ENCODE assay signal across 27 mouse cellular contexts in the genomic region with DNA sequence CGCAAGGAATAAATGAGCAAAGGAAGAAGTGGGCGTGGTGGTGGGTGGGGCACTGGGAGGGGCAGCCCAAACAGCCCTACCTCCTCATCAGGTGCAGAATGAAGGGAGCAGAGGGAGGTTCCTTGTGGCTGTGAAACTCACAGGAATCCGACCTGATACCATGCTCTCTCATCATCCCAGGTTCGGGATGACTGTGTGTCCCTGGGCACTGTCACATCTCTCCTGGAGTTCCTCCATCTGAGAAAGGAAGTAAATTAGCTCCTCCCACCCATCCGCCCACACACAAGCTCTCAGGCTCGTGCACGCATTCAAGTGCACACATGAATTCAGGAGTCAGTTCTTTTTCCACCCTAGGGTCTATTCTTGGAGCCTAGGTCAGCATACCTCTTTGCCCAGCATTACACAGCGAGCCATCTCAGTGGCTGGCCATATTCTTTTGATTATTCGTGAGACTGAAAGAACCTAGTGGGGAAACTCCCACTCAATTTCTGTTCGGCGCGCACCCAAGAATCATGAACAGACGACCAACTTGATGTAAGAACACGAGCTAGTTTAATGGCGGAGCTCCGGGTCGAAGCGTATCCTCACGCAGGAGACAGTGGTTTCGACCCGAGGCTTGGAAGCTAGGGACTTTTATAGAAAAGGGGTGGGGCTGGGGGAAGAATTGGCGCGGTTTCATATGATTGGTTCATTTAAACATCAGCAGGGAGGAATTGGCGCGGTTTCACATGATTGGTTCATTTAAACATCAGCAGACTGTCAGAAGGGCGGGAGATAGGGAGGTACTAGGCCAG. TPM values are rescaled to one million over a fixed set of nuclear protein-coding genes. Genes with fewer than 3 reads are reported as not detected.
A peak's percentile ranks its signal among the peaks of the same experiment; 100 is the strongest.
DNase-seq lines count a peak whose midpoint lies in the region; ATAC-seq and TF ChIP-seq lines count a peak whose summit lies in the region.
"Had no signal": no experiment of that assay in that cellular context is flagged by ENCODE, and none has a peak within 500 bp of the region (broad histone marks: within the 10 kb centered on the region; RNA-seq: fewer than 3 reads in every experiment).

No protein-coding gene starts in this region.

- H3K27me3 ChIP-seq in midbrain, postnatal 0 days (ENCODE audit: insufficient read depth, low read length), result no peaks in the 10 kb centered on the region
- H3K27me3 ChIP-seq: heart, embryonic 12.5 days; lung, embryonic 15.5 days; midbrain, embryonic 12.5 days; neural tube, embryonic 13.5 days; stomach, embryonic 15.5 days had no signal

- ATAC-seq in megakaryocyte, adult 5-6 weeks (ENCODE audit: poor library complexity, severe bottlenecking), result peak; percentile 47; the same call in 1 of the 2 replicates
- ATAC-seq in midbrain, postnatal 0 days (ENCODE audit: low FRiP score), result no peak
- ATAC-seq: forebrain, embryonic 16.5 days; hindbrain, postnatal 0 days; intestine, embryonic 16.5 days had no signal

- no peak overlapping the region for H3K4me3 ChIP-seq in midbrain, postnatal 0 days (ENCODE audit: low read depth, low read length)
- H3K4me3 ChIP-seq: forebrain, embryonic 10.5 days; heart, embryonic 12.5 days; left cerebral cortex, adult 2 months; lung, embryonic 15.5 days; midbrain, embryonic 12.5 days; myocyte; neural tube, embryonic 13.5 days; stomach, embryonic 15.5 days had no signal

- DNase-seq in thymus, postnatal 25 days, result peak; percentile 9
- no peak for DNase-seq in thymus, postnatal 0 days (ENCODE audit: low spot score)
- DNase-seq in MEL-GATA-1-ER (ENCODE audit: extremely low read depth, low read depth), result peak; percentile 61
- DNase-seq in left cerebral cortex, adult 18-20 months (ENCODE audit: low spot score in 2 of 2), result no peak
- DNase-seq in cerebellum, postnatal 14 days, result no peak
- DNase-seq in midbrain, postnatal 0 days (ENCODE audit: low spot score), result no peak
- DNase-seq: adrenal gland, postnatal 10 days; cerebellum, adult 2 months; gastrocnemius, postnatal 14 days; heart, adult 18-20 months; heart, postnatal 10 days; layer of hippocampus, adult 9-11 months; thymus, adult 18-20 months had no signal

- H3K9me3 ChIP-seq in midbrain, postnatal 0 days (ENCODE audit: low read length), result no peaks in the 10 kb centered on the region
- H3K9me3 ChIP-seq: forebrain, embryonic 10.5 days; heart, embryonic 12.5 days; lung, embryonic 15.5 days; midbrain, embryonic 12.5 days; neural tube, embryonic 13.5 days; stomach, embryonic 15.5 days had no signal

- 91% methylated on average over 26 of the region's 26 CpGs for WGBS in midbrain, postnatal 0 days

- no peaks in the 10 kb centered on the region for H3K36me3 ChIP-seq in midbrain, postnatal 0 days (ENCODE audit: insufficient read depth, low read length)
- H3K36me3 ChIP-seq: forebrain, embryonic 10.5 days; heart, embryonic 12.5 days; lung, embryonic 15.5 days; midbrain, embryonic 12.5 days; neural tube, embryonic 13.5 days; stomach, embryonic 15.5 days had no signal

- no peak overlapping the region for H3K4me2 ChIP-seq in midbrain, postnatal 0 days (ENCODE audit: low read depth, low read length, poor library complexity, severe bottlenecking)
- H3K4me2 ChIP-seq: heart, embryonic 12.5 days; lung, embryonic 15.5 days; midbrain, embryonic 12.5 days; neural tube, embryonic 13.5 days; stomach, embryonic 15.5 days had no signal

- H3K4me1 ChIP-seq in midbrain, postnatal 0 days (ENCODE audit: insufficient read depth, low read length), result no peaks in the 10 kb centered on the region

- no peak overlapping the region for H3K9ac ChIP-seq in midbrain, postnatal 0 days (replicated peaks; ENCODE audit: low read length, poor library complexity, severe bottlenecking)
- H3K9ac ChIP-seq: heart, embryonic 12.5 days; liver, embryonic 14.5 days; lung, embryonic 15.5 days; midbrain, embryonic 12.5 days; neural tube, embryonic 13.5 days; stomach, embryonic 15.5 days had no signal

- no peak for TF ChIP-seq CTCF in midbrain, postnatal 0 days (IDR thresholded peaks at IDR 0.05)

- no peak overlapping the region for H3K27ac ChIP-seq in midbrain, postnatal 0 days (ENCODE audit: low read depth, low read length)
- H3K27ac ChIP-seq: forebrain, embryonic 10.5 days; hindbrain, postnatal 0 days; left cerebral cortex, adult 2 months; liver, embryonic 14.5 days; lung, embryonic 15.5 days; macrophage; midbrain, embryonic 12.5 days; neural tube, embryonic 13.5 days; stomach, embryonic 15.5 days had no signal

RNA-seq across cellular contexts. Expression of a gene that starts 27.8 kb away (rescaled TPM):
- polyA plus RNA-seq in thymus, postnatal 0 days (2015; fragmentation: Nextera tagmentation; extraction: Ambion mirVana), result 71.1 and 72.5 TPM in 2 replicates
- 28.4 and 29.7 TPM in 2 replicates for total RNA-seq in megakaryocyte, adult 5-6 weeks (2015)
- total RNA-seq in megakaryocyte, adult 5-6 weeks (2017), result 32.3 and 39.2 TPM in 2 replicates
- total RNA-seq in left cerebral cortex, adult 18-20 months (2021), result 10 to 100 TPM; 30.2 to 35.7 TPM
- total RNA-seq in midbrain, postnatal 0 days (2014; rRNA removed), result 47.4 and 55.5 TPM in 2 replicates
- 38.0 and 38.6 TPM in 2 replicates for polyA plus RNA-seq in midbrain, postnatal 0 days (2015; fragmentation: Nextera tagmentation; extraction: Ambion mirVana)

RNA-seq across cellular contexts. Expression of a gene that starts 52.7 kb away (rescaled TPM):
- polyA plus RNA-seq in thymus, postnatal 0 days (2015; fragmentation: Nextera tagmentation; extraction: Ambion mirVana), result 213 and 259 TPM in 2 replicates
- total RNA-seq in megakaryocyte, adult 5-6 weeks (2015), result 144 and 146 TPM in 2 replicates
- total RNA-seq in megakaryocyte, adult 5-6 weeks (2017), result 80.5 and 112 TPM in 2 replicates
- total RNA-seq in left cerebral cortex, adult 18-20 months (2021), result 100 to 1,000 TPM; 131 to 132 TPM
- total RNA-seq in midbrain, postnatal 0 days (2014; rRNA removed), result 40.1 and 48.3 TPM in 2 replicates
- 142 and 173 TPM in 2 replicates for polyA plus RNA-seq in midbrain, postnatal 0 days (2015; fragmentation: Nextera tagmentation; extraction: Ambion mirVana)

Comparison
In these comparisons a context has a peak if more than half of its experiments do, and no peak if none do; other contexts are left out.
1. DNase-seq: peak in thymus, postnatal 25 days (single experiment) and MEL-GATA-1-ER (single experiment); none in thymus, postnatal 0 days (single experiment), left cerebral cortex, adult 18-20 months (0 of 2), cerebellum, postnatal 14 days (0 of 2) and midbrain, postnatal 0 days (single experiment).